Mouse (Mus musculus) splenic B cell, adult 2 months (primary cell): ENCODE results near the gene Pcgf6.

Experiments used
- DNase-seq: peaks from one replicate; pipeline ENCODE4 v3.0.0-alpha.2; 2011; ENCODE audit warnings: low read depth, low spot score
- H3K27me3 ChIP-seq: 2 replicates; pipeline ENCODE4 v1.6.1; 2012; ENCODE audit warnings: mild to moderate bottlenecking, low read length, moderate library complexity, mixed read lengths; ENCODE audit not compliant: control insufficient read depth, poor library complexity, insufficient read depth, severe bottlenecking
- H3K36me3 ChIP-seq: 2 replicates; pipeline ENCODE4 v1.6.1; 2012; ENCODE audit warnings: mild to moderate bottlenecking, low read length, moderate library complexity, mixed read lengths; ENCODE audit not compliant: control insufficient read depth, poor library complexity, insufficient read depth, severe bottlenecking

Pcgf6 gene

GRCm38 (mm10) chr19:47050271-47051032 is at the start of gene Pcgf6:
Pcgf6 (minus strand) TSS chr19:47050906.
- H3K27me3 ChIP-seq: no peaks in the 10 kb centered on the region
- DNase-seq: peak; percentile 91
- H3K36me3 ChIP-seq: peaks cover 6% of the 10 kb centered on the region

GRCm38 (mm10) chr19:47090550-47091156 is 39.9 kb upstream of the Pcgf6 start, which contains the start of the genes Usmg5 and Pdcd11:
Usmg5 (minus strand) TSS chr19:47090647.
Pdcd11 (plus strand) TSS chr19:47090768.
- DNase-seq: peak; percentile 97
- Histone ChIP-seq H3K27me3 (no peaks in the 10 kb centered on the region), H3K36me3 (peaks cover 5% of the 10 kb centered on the region; the same call in 1 of the 2 replicates)

- peaks cover 5% of the 10 kb centered on the region; the same call in 1 of the 2 replicates for H3K36me3 ChIP-seq
- DNase-seq: peak; percentile 35
- H3K27me3 ChIP-seq: no peaks in the 10 kb centered on the region
Observed at GRCm38 (mm10) chr19:47089718-47090525, 39.2 kb upstream of the Pcgf6 start.

GRCm38 (mm10) chr19:47088226-47088625 is 37.5 kb upstream of the Pcgf6 start:
- Histone ChIP-seq H3K36me3 (peaks cover 5% of the 10 kb centered on the region; the same call in 1 of the 2 replicates), H3K27me3 (no peaks in the 10 kb centered on the region)
- no peak for DNase-seq

DNA sequence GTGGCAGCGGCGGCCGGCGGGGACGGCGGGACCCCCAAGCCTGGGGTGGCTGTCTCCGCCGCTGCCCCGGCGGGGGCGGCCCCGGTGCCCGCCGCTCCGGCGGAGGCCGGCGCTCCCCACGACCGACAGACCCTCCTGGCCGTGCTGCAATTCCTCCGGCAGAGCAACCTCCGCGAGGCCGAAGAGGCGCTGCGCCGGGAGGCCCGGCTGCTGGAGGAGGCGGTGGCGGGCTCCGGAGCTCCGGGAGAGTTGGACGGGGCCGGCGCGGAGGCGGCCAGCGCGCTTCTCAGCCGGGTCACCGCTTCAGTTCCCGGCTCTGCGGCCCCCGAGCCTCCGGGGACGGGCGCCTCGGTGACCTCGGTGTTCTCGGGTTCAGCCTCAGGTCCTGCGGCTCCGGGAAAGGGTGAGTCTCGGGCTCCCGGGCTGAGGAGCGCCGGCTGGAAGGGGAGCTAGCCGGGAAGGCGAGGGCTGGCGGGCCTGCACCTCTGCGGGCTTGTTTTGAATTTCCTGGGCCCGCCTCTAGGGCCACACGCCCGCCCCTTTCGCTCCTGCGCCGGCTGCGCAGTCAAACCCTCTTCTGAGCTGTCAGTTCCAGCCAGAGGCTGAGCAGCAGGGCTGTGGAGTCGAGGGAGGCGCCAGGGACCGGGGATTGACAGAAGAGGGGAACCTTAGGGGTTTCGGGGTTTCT is 17.4 kb upstream of the Pcgf6 start:
- peaks cover 12% of the 10 kb centered on the region; the same call in 1 of the 2 replicates for H3K36me3 ChIP-seq
- peak; percentile 83 for DNase-seq

DNA sequence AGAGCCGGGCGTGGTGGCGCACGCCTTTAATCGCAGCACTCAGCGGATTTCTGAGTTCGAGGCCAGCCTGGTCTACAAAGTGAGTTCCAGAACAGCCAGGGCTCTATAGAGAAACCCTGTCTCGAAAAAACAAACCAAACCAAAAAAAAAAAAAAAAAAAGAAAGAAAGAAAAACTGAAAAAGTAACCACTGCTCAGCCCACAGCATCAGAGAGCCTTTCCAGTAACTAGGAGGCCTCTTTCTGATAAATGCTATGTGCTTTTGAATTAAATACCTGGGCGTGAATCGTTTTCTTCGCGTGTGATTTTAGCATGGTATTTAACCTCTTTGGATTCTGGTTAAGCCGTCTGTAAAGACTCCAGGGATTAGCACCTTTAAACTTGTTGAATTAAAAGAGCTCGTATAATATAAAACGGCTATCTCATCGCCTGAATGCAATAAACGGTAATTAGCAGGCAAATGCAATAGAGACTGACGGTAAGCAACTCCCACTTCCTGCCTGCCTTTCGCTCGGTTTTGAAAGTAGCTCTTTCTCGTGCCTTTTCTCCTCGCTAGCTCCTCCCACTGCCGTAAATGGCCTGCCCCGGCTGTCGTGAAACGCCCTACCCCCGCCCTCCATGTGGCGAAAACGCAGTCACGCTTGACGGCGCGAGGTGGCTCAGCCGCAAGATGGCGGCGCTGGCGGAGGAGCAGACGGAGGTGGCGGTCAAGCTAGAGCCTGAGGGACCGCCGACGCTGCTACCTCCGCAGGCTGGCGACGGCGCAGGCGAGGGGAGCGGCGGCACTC is 16.6 kb upstream of the Pcgf6 start, which contains the start of gene Taf5:
Gene Taf5, plus strand, starts transcription at position 651 of the 787 bp plus-strand sequence.
- Histone ChIP-seq H3K27me3 (no peaks in the 10 kb centered on the region), H3K36me3 (peaks cover 5% of the 10 kb centered on the region; the same call in 1 of the 2 replicates)
- DNase-seq: peak; percentile 98

More for the DNA sequence above, 17.4 kb upstream of the Pcgf6 start:
- no peaks in the 10 kb centered on the region for H3K27me3 ChIP-seq

DNA sequence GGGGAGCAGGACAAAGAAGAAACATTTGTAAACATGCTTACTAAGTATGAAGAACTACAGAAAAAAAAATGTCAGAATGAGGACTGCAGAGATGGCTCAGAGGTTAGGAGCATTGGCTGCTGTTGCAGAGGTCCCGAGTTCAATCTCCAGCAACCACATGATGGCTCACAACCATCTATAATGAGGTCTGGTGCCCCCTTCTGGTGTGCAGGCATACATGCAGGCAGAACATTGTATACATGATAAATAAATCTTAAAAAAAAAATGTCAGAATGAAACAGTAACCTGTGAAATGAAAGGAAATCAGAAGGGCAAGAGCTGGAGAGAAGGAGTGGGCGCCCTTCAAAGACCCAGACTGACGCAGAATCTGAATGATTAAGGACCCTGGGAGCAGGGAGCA is 15.2 kb upstream of the Pcgf6 start:
- Histone ChIP-seq H3K36me3 (no peaks in the 10 kb centered on the region), H3K27me3 (no peaks in the 10 kb centered on the region)
- no peak for DNase-seq

GRCm38 (mm10) chr19:47057684-47058083 is 7.0 kb upstream of the Pcgf6 start:
- H3K27me3 ChIP-seq: no peaks in the 10 kb centered on the region
- DNase-seq: no peak
- no peaks in the 10 kb centered on the region for H3K36me3 ChIP-seq

GRCm38 (mm10) chr19:47053471-47053870 is 2.8 kb upstream of the Pcgf6 start:
- no peaks in the 10 kb centered on the region for H3K27me3 ChIP-seq
- H3K36me3 ChIP-seq: no peaks in the 10 kb centered on the region
- no peak for DNase-seq

DNA sequence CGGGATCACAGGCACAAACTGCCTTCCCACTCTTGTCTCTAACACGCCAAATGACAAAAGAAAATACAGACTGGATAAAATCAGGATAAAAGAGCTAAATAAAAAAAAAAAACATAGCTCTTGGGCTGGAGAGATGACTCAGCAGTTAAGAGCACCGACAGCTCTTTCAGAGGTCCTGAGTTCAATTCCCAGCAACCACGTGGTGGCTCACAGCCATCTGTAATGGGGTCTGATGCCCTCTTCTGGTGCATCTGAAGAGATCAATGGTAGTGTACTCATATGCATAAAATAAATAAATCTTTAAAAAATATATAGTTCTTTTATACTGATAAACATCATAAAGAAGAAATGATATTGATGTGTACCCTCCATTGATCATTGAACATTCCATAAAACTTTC is 2.2 kb upstream of the Pcgf6 start:
- Histone ChIP-seq H3K36me3 (no peaks in the 10 kb centered on the region), H3K27me3 (no peaks in the 10 kb centered on the region)
- no peak for DNase-seq

- peaks cover 6% of the 10 kb centered on the region for H3K36me3 ChIP-seq
- no peak for DNase-seq
- H3K27me3 ChIP-seq: no peaks in the 10 kb centered on the region
Observed at GRCm38 (mm10) chr19:47049840-47050239, 866 bp downstream of the Pcgf6 start.

- Histone ChIP-seq H3K36me3 (peaks cover 7% of the 10 kb centered on the region), H3K27me3 (no peaks in the 10 kb centered on the region)
- DNase-seq: no peak
Observed at GRCm38 (mm10) chr19:47049061-47049460, 1.6 kb downstream of the Pcgf6 start.

GRCm38 (mm10) chr19:47047236-47047833 is 3.4 kb downstream of the Pcgf6 start:
- H3K36me3 ChIP-seq: peaks cover 8% of the 10 kb centered on the region
- DNase-seq: no peak

More at GRCm38 (mm10) chr19:47047236-47047833, 3.4 kb downstream of the Pcgf6 start:
- no peaks in the 10 kb centered on the region for H3K27me3 ChIP-seq
